Mouse (Mus musculus): ENCODE data around the gene Nip7. TPM values are rescaled to one million over a fixed set of nuclear protein-coding genes. Genes with fewer than 3 reads are reported as not detected.

The Nip7 gene
- polyA plus RNA-seq, 1 experiment: 130 TPM

DNA sequence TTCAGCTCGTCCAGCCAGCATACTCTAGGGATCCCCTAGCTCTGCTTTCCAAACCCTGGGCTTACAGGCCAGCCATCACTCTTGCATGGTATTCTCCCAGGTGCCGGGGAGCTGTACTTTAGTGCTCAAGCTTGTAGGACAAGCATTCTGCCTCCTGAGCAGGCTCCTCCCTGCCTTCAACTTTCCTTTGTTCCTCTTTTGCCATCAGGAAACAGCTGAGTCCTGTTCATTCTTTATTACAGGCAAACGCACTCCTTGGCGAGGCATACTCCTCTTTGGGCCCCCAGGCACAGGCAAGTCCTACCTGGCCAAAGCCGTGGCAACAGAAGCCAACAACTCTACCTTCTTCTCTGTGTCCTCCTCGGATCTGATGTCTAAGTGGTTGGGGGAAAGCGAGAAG lies 16.0 kb upstream of the Nip7 start:
- Histone ChIP-seq H3K4me3 (ENCODE audit: low read depth, low read length) (no peak overlapping the region), H3K9me3 (replicated peaks; ENCODE audit: control insufficient read depth, insufficient read depth, low read length, poor library complexity, severe bottlenecking) (no peaks in the 10 kb centered on the region), H3K9ac (ENCODE audit: low read depth, poor library complexity, severe bottlenecking) (no peak overlapping the region), H3K4me1 (ENCODE audit: control insufficient read depth, insufficient read depth, low read length) (no peaks in the 10 kb centered on the region), H3K27ac (ENCODE audit: insufficient read depth, low read length) (no peak overlapping the region), H3K36me3 (ENCODE audit: control insufficient read depth, insufficient read depth, low read length, poor library complexity, severe bottlenecking) (peaks cover 31% of the 10 kb centered on the region), H3K27me3 (ENCODE audit: control insufficient read depth, insufficient read depth, low read length, poor library complexity, severe bottlenecking) (no peaks in the 10 kb centered on the region)
- TF ChIP-seq CTCF (IDR thresholded peaks at IDR 0.05; ENCODE audit: low read depth, low read length) (no peak), EP300 (IDR thresholded peaks at IDR 0.05; ENCODE audit: insufficient read depth, low read depth, low read length) (no peak), POLR2A (IDR thresholded peaks at IDR 0.05; ENCODE audit: insufficient read depth, low read length) (no peak)

DNA sequence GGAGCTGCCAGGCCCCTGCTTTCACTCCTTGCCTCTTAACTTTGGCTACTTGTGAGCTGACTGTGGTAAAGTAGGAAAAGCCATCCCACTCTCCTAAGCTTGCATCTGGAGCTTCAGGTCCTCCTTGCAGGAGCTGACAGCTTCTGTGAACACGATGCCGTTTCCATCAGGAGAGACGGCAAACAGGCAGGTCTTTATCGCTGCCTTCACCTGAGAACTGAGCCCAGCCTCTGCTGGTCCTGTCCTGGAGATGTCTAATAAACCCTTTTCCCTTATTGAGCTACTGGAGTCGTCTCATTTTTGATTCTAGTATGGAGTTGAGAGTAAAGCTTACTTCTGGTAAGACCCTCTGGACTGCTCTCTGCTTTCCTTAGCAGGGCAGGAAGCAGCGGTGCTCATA lies 11.2 kb upstream of the Nip7 start:
- Histone ChIP-seq H3K27me3 (ENCODE audit: control insufficient read depth, insufficient read depth, low read length, poor library complexity, severe bottlenecking) (no peaks in the 10 kb centered on the region), H3K4me3 (ENCODE audit: low read depth, low read length) (no peak overlapping the region), H3K9ac (ENCODE audit: low read depth, poor library complexity, severe bottlenecking) (no peak overlapping the region), H3K4me1 (ENCODE audit: control insufficient read depth, insufficient read depth, low read length) (no peaks in the 10 kb centered on the region), H3K9me3 (replicated peaks; ENCODE audit: control insufficient read depth, insufficient read depth, low read length, poor library complexity, severe bottlenecking) (no peaks in the 10 kb centered on the region), H3K27ac (ENCODE audit: insufficient read depth, low read length) (no peak overlapping the region), H3K36me3 (ENCODE audit: control insufficient read depth, insufficient read depth, low read length, poor library complexity, severe bottlenecking) (peaks cover 44% of the 10 kb centered on the region)
- TF ChIP-seq CTCF (IDR thresholded peaks at IDR 0.05; ENCODE audit: low read depth, low read length) (no peak), POLR2A (IDR thresholded peaks at IDR 0.05; ENCODE audit: insufficient read depth, low read length) (no peak), EP300 (IDR thresholded peaks at IDR 0.05; ENCODE audit: insufficient read depth, low read depth, low read length) (no peak)

GRCm38 (mm10) chr8:107046976-107047375 lies 9.7 kb upstream of the Nip7 start:
- H3K9ac ChIP-seq (ENCODE audit: low read depth, poor library complexity, severe bottlenecking): no peak overlapping the region; the same call in 1 of the 2 replicates
- no peaks in the 10 kb centered on the region for H3K9me3 ChIP-seq (replicated peaks; ENCODE audit: control insufficient read depth, insufficient read depth, low read length, poor library complexity, severe bottlenecking)
- H3K4me3 ChIP-seq (ENCODE audit: low read depth, low read length): no peak overlapping the region
- no peaks in the 10 kb centered on the region for H3K27me3 ChIP-seq (ENCODE audit: control insufficient read depth, insufficient read depth, low read length, poor library complexity, severe bottlenecking)
- H3K27ac ChIP-seq (ENCODE audit: insufficient read depth, low read length): no peak overlapping the region
- peaks cover 51% of the 10 kb centered on the region for H3K36me3 ChIP-seq (ENCODE audit: control insufficient read depth, insufficient read depth, low read length, poor library complexity, severe bottlenecking)
- TF ChIP-seq EP300 (IDR thresholded peaks at IDR 0.05; ENCODE audit: insufficient read depth, low read depth, low read length) (no peak), CTCF (IDR thresholded peaks at IDR 0.05; ENCODE audit: low read depth, low read length) (no peak), POLR2A (IDR thresholded peaks at IDR 0.05; ENCODE audit: insufficient read depth, low read length) (no peak)
- no peaks in the 10 kb centered on the region for H3K4me1 ChIP-seq (ENCODE audit: control insufficient read depth, insufficient read depth, low read length)

DNA sequence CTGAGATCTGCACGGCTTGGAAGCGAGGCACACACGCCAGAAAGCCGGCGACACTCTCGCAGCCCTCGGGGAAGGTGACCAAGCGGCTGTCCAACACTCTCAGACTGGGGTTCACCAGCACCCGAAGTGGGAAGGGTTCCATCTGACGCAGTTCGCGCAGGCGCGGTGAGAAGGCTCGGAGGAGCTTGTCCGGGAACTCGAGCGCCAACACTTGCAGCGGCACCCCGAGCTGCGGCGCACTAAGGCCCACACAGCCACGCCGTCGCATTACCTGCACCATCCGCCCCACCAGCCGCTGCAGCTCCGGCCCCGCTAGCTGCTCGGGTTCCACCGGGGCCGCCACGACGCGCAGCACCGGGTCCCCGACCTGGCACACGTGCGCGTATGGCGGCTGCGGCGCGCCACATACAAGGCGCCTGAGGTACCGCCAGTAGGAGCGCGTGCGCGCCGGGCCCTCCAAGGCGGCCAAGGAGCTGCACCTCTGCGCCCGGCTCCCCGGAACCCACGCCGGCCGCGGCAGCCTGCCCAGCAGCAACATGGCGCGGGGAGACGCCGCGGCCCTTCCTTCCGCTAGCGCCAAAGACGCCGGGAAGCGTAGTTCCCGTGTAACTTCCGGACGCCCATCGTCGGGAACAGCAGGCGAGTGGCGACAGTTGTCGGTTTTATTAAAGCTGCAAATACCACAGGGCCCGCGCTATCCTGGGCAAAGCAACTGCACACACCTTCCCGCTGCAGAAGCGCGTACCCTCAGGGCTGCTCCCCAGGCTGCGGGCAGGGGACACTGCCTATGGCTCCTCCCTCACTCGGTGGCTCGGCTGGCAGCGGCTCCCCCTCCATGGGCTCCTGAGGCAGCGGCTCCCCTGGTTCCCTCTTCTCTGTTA lies 8.4 kb upstream of the Nip7 start, which contains the start of gene Pdf:
TSS of gene Pdf (minus strand) at position 554 of the 881 bp plus-strand sequence.
- Histone ChIP-seq H3K9ac (ENCODE audit: low read depth, poor library complexity, severe bottlenecking) (peak within 1 kb of the TSS; percentile 89), H3K4me3 (ENCODE audit: low read depth, low read length) (peak within 1 kb of the TSS; percentile 88), H3K9me3 (replicated peaks; ENCODE audit: control insufficient read depth, insufficient read depth, low read length, poor library complexity, severe bottlenecking) (no peaks in the 10 kb centered on the region), H3K36me3 (ENCODE audit: control insufficient read depth, insufficient read depth, low read length, poor library complexity, severe bottlenecking) (peaks cover 62% of the 10 kb centered on the region), H3K4me1 (ENCODE audit: control insufficient read depth, insufficient read depth, low read length) (no peaks in the 10 kb centered on the region), H3K27me3 (ENCODE audit: control insufficient read depth, insufficient read depth, low read length, poor library complexity, severe bottlenecking) (no peaks in the 10 kb centered on the region), H3K27ac (ENCODE audit: insufficient read depth, low read length) (peak within 1 kb of the TSS; percentile 86)
- TF ChIP-seq EP300 (IDR thresholded peaks at IDR 0.05; ENCODE audit: insufficient read depth, low read depth, low read length) (no peak), POLR2A (IDR thresholded peaks at IDR 0.05; ENCODE audit: insufficient read depth, low read length) (no peak), CTCF (IDR thresholded peaks at IDR 0.05; ENCODE audit: low read depth, low read length) (no peak)

DNA sequence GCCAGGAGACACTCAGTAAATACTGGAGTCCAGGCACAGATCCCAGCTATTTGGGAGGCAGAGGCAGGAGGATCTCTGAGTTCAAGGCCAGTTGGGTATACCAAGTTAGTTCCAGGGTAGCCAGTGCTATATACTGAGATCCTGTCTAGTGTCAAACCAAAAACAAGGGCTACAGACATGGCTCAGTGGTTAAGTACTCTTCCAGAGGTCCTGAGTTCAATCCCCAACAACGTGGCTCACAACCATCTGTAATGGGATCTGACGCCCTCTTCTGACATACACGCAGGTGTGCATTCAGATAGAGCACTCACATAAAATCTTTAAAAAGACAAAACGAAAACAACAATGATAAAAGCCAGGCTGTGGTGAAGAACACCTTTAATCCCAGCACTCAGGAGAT lies 7.2 kb upstream of the Nip7 start:
- no peaks in the 10 kb centered on the region for H3K27me3 ChIP-seq (ENCODE audit: control insufficient read depth, insufficient read depth, low read length, poor library complexity, severe bottlenecking)
- no peaks in the 10 kb centered on the region for H3K9me3 ChIP-seq (replicated peaks; ENCODE audit: control insufficient read depth, insufficient read depth, low read length, poor library complexity, severe bottlenecking)
- TF ChIP-seq EP300 (IDR thresholded peaks at IDR 0.05; ENCODE audit: insufficient read depth, low read depth, low read length) (no peak), POLR2A (IDR thresholded peaks at IDR 0.05; ENCODE audit: insufficient read depth, low read length) (no peak), CTCF (IDR thresholded peaks at IDR 0.05; ENCODE audit: low read depth, low read length) (no peak)
- H3K9ac ChIP-seq (ENCODE audit: low read depth, poor library complexity, severe bottlenecking): peak overlapping the region; percentile 89; the same call in 1 of the 2 replicates
- H3K27ac ChIP-seq (ENCODE audit: insufficient read depth, low read length): peak overlapping the region; percentile 86
- peak overlapping the region; percentile 16; the same call in 1 of the 2 replicates for H3K4me3 ChIP-seq (ENCODE audit: low read depth, low read length)
- peaks cover 56% of the 10 kb centered on the region for H3K36me3 ChIP-seq (ENCODE audit: control insufficient read depth, insufficient read depth, low read length, poor library complexity, severe bottlenecking)
- H3K4me1 ChIP-seq (ENCODE audit: control insufficient read depth, insufficient read depth, low read length): no peaks in the 10 kb centered on the region

GRCm38 (mm10) chr8:107052046-107052445 lies 4.6 kb upstream of the Nip7 start:
- H3K9ac ChIP-seq (ENCODE audit: low read depth, poor library complexity, severe bottlenecking): no peak overlapping the region
- no peak overlapping the region for H3K27ac ChIP-seq (ENCODE audit: insufficient read depth, low read length)
- H3K4me1 ChIP-seq (ENCODE audit: control insufficient read depth, insufficient read depth, low read length): no peaks in the 10 kb centered on the region
- TF ChIP-seq EP300 (IDR thresholded peaks at IDR 0.05; ENCODE audit: insufficient read depth, low read depth, low read length) (no peak), POLR2A (IDR thresholded peaks at IDR 0.05; ENCODE audit: insufficient read depth, low read length) (no peak), CTCF (IDR thresholded peaks at IDR 0.05; ENCODE audit: low read depth, low read length) (no peak)
- H3K36me3 ChIP-seq (ENCODE audit: control insufficient read depth, insufficient read depth, low read length, poor library complexity, severe bottlenecking): peaks cover 33% of the 10 kb centered on the region
- H3K4me3 ChIP-seq (ENCODE audit: low read depth, low read length): no peak overlapping the region
- no peaks in the 10 kb centered on the region for H3K27me3 ChIP-seq (ENCODE audit: control insufficient read depth, insufficient read depth, low read length, poor library complexity, severe bottlenecking)
- no peaks in the 10 kb centered on the region for H3K9me3 ChIP-seq (replicated peaks; ENCODE audit: control insufficient read depth, insufficient read depth, low read length, poor library complexity, severe bottlenecking)
